Mouse (Mus musculus) forebrain, embryonic 12.5 days (tissue): ENCODE data around the gene Gm15217. TPM values are rescaled to one million over a fixed set of nuclear protein-coding genes. Genes with fewer than 3 reads are reported as not detected.
A peak's percentile ranks its signal among the peaks of the same experiment; 100 is the strongest.

Source experiments
- ATAC-seq: fragments of 200-750 bp; cut with Nextera tagmentation; 2 replicates; pipeline ENCODE4 v1.8.0; 2017; ENCODE audit warnings: moderate TSS enrichment; ENCODE audit not compliant: low FRiP score
- H3K27ac ChIP-seq: fragments of 300-500 bp; sonication (generic); 2 replicates; pipeline ENCODE4 v1.5.1; 2016; ENCODE audit warnings: mild to moderate bottlenecking
- H3K27me3 ChIP-seq: fragments of 300-500 bp; sonication (generic); 2 replicates; pipeline ENCODE4 v1.6.1; 2016; ENCODE audit warnings: mild to moderate bottlenecking
- H3K36me3 ChIP-seq: fragments of 300-500 bp; sonication (generic); replicated peaks from 2 replicates; pipeline ENCODE4 v1.6.1; 2016; ENCODE audit warnings: mild to moderate bottlenecking
- H3K4me1 ChIP-seq: fragments of 300-500 bp; sonication (generic); 2 replicates; pipeline ENCODE4 v1.6.1; 2016
- H3K4me2 ChIP-seq: fragments of 300-500 bp; sonication (generic); 2 replicates; pipeline ENCODE4 v1.6.1; 2016; ENCODE audit warnings: mild to moderate bottlenecking, moderate library complexity
- H3K4me3 ChIP-seq: fragments of 300-500 bp; sonication (generic); replicated peaks from 2 replicates; pipeline ENCODE4 v1.5.1; 2016; ENCODE audit warnings: mild to moderate bottlenecking
- H3K9ac ChIP-seq: fragments of 300-500 bp; sonication (generic); 2 replicates; pipeline ENCODE4 v1.6.1; 2016; ENCODE audit warnings: mild to moderate bottlenecking
- H3K9me3 ChIP-seq: fragments of 300-500 bp; sonication (generic); 2 replicates; pipeline ENCODE4 v1.6.1; 2016
- WGBS: fragments of 180-500 bp; shearing (Covaris S2); methylation state at CpG from one replicate; pipeline ENCODE4 v1.1.7; 2016; 5-methylcytosine and 5-hydroxymethylcytosine counted together
- polyA plus RNA-seq: library from polyadenylated mRNA; unstranded; fragments of >200 nt; fragmentation: Nextera tagmentation; extraction: Ambion mirVana; gene quantifications from 2 replicates; pipeline ENCODE4 v1.2.1, GENCODE M21; 2016

Gene Gm15217
- polyA plus RNA-seq, 1 experiment from 2014 or later: not detected

- H3K4me2 ChIP-seq: no peak overlapping the region
- H3K9ac ChIP-seq: no peak overlapping the region
- H3K4me3 ChIP-seq: no peak overlapping the region
- WGBS: 89% methylated on average over 3 of the region's 3 CpGs
- H3K27me3 ChIP-seq: peaks cover 4% of the 10 kb centered on the region; the same call in 1 of the 2 replicates
- H3K4me1 ChIP-seq: no peaks in the 10 kb centered on the region
- no peak for ATAC-seq
- no peaks in the 10 kb centered on the region for H3K9me3 ChIP-seq
- no peaks in the 10 kb centered on the region for H3K36me3 ChIP-seq
- H3K27ac ChIP-seq: no peak overlapping the region
These were observed 29.1 kb downstream of the Gm15217 start for GRCm38 (mm10) chr14:46408319-46408718.

GRCm38 (mm10) chr14:46409016-46409415 is 29.8 kb downstream of the Gm15217 start:
- Histone ChIP-seq H3K9me3 (no peaks in the 10 kb centered on the region), H3K36me3 (no peaks in the 10 kb centered on the region), H3K27me3 (peaks cover 4% of the 10 kb centered on the region; the same call in 1 of the 2 replicates), H3K9ac (no peak overlapping the region), H3K27ac (no peak overlapping the region), H3K4me3 (no peak overlapping the region), H3K4me1 (no peaks in the 10 kb centered on the region), H3K4me2 (no peak overlapping the region)
- ATAC-seq: no peak
- 82% methylated on average over 10 of the region's 10 CpGs for WGBS

- no peaks in the 10 kb centered on the region for H3K4me1 ChIP-seq
- H3K27me3 ChIP-seq: peaks cover 4% of the 10 kb centered on the region; the same call in 1 of the 2 replicates
- 49% methylated on average over 4 of the region's 4 CpGs for WGBS
- no peak overlapping the region for H3K4me2 ChIP-seq
- no peaks in the 10 kb centered on the region for H3K36me3 ChIP-seq
- no peak overlapping the region for H3K9ac ChIP-seq
- H3K9me3 ChIP-seq: no peaks in the 10 kb centered on the region
- ATAC-seq: no peak
- H3K27ac ChIP-seq: no peak overlapping the region
- no peak overlapping the region for H3K4me3 ChIP-seq
These were observed 31.4 kb downstream of the Gm15217 start for GRCm38 (mm10) chr14:46410557-46411120.

- Histone ChIP-seq H3K36me3 (no peaks in the 10 kb centered on the region), H3K4me1 (no peaks in the 10 kb centered on the region), H3K4me2 (no peak overlapping the region), H3K4me3 (no peak overlapping the region), H3K9me3 (no peaks in the 10 kb centered on the region), H3K27me3 (peaks cover 4% of the 10 kb centered on the region; the same call in 1 of the 2 replicates), H3K9ac (no peak overlapping the region), H3K27ac (no peak overlapping the region)
- no peak for ATAC-seq
- WGBS: 85% methylated on average over 7 of the region's 7 CpGs
These were observed 33.3 kb downstream of the Gm15217 start for GRCm38 (mm10) chr14:46412497-46413000.

GRCm38 (mm10) chr14:46418371-46419097 is 39.3 kb downstream of the Gm15217 start:
- ATAC-seq: no peak; the same call in 1 of the 2 replicates
- H3K27me3 ChIP-seq: peaks cover 5% of the 10 kb centered on the region
- H3K27ac ChIP-seq: peak overlapping the region; percentile 42; the same call in 1 of the 2 replicates
- no peak overlapping the region for H3K9ac ChIP-seq
- H3K36me3 ChIP-seq: no peaks in the 10 kb centered on the region
- 43% methylated on average over 15 of the region's 15 CpGs for WGBS
- H3K4me1 ChIP-seq: peaks cover 15% of the 10 kb centered on the region
- no peak overlapping the region for H3K4me2 ChIP-seq
- H3K4me3 ChIP-seq: no peak overlapping the region
- no peaks in the 10 kb centered on the region for H3K9me3 ChIP-seq

- peaks cover 5% of the 10 kb centered on the region for H3K27me3 ChIP-seq
- no peak overlapping the region for H3K9ac ChIP-seq
- H3K27ac ChIP-seq: no peak overlapping the region
- H3K9me3 ChIP-seq: no peaks in the 10 kb centered on the region
- 24% methylated on average over 11 of the region's 11 CpGs for WGBS
- H3K4me1 ChIP-seq: peaks cover 15% of the 10 kb centered on the region
- no peak overlapping the region for H3K4me2 ChIP-seq
- no peaks in the 10 kb centered on the region for H3K36me3 ChIP-seq
- no peak overlapping the region for H3K4me3 ChIP-seq
- ATAC-seq: no peak
These were observed 40.1 kb downstream of the Gm15217 start for GRCm38 (mm10) chr14:46419269-46419668.

- H3K27ac ChIP-seq: no peak overlapping the region
- no peak overlapping the region for H3K4me2 ChIP-seq
- 92% methylated on average over 3 of the region's 3 CpGs for WGBS
- no peaks in the 10 kb centered on the region for H3K9me3 ChIP-seq
- H3K27me3 ChIP-seq: peaks cover 5% of the 10 kb centered on the region; the same call in 1 of the 2 replicates
- H3K36me3 ChIP-seq: no peaks in the 10 kb centered on the region
- H3K4me1 ChIP-seq: peaks cover 15% of the 10 kb centered on the region
- H3K4me3 ChIP-seq: no peak overlapping the region
- ATAC-seq: no peak
- no peak overlapping the region for H3K9ac ChIP-seq
These were observed 42.6 kb downstream of the Gm15217 start for GRCm38 (mm10) chr14:46421823-46422222.

- H3K9me3 ChIP-seq: no peaks in the 10 kb centered on the region
- H3K9ac ChIP-seq: no peak overlapping the region
- no peak for ATAC-seq
- H3K4me1 ChIP-seq: no peaks in the 10 kb centered on the region
- no peaks in the 10 kb centered on the region for H3K27me3 ChIP-seq
- no peak overlapping the region for H3K27ac ChIP-seq
- 91% methylated on average over 13 of the region's 13 CpGs for WGBS
- H3K36me3 ChIP-seq: no peaks in the 10 kb centered on the region
- H3K4me2 ChIP-seq: no peak overlapping the region
- H3K4me3 ChIP-seq: no peak overlapping the region
These were observed 48.0 kb downstream of the Gm15217 start for GRCm38 (mm10) chr14:46427251-46427650.

GRCm38 (mm10) chr14:46430231-46430630 is 51.0 kb downstream of the Gm15217 start:
- ATAC-seq: no peak
- no peak overlapping the region for H3K4me2 ChIP-seq
- H3K4me3 ChIP-seq: no peak overlapping the region
- no peaks in the 10 kb centered on the region for H3K4me1 ChIP-seq
- H3K9ac ChIP-seq: no peak overlapping the region
- WGBS: 94% methylated on average over 5 of the region's 5 CpGs
- H3K27ac ChIP-seq: no peak overlapping the region
- no peaks in the 10 kb centered on the region for H3K27me3 ChIP-seq
- H3K36me3 ChIP-seq: no peaks in the 10 kb centered on the region
- no peaks in the 10 kb centered on the region for H3K9me3 ChIP-seq

Other genes starting within 250 kb of the Gm15217 start
- gene Bmp4, start 11.3 kb downstream of the Gm15217 start, polyA plus RNA-seq: 8.6 and 13.4 TPM in 2 replicates